Mouse (Mus musculus) lung, postnatal 25 days (tissue): ENCODE data around the gene Grn.
"Not testable (repeated sequence)": the region's sequence is repeated elsewhere in the genome, so short reads cannot be mapped to it uniquely, and the experiment has no call there.

Experiments
- DNase-seq: peaks from one replicate; pipeline ENCODE4 v3.0.0; 2022; ENCODE audit warnings: low spot score

Grn gene

GRCm38 (mm10) chr11:102401898-102402500, 28.1 kb upstream of the Grn start:
- no peak for DNase-seq

GRCm38 (mm10) chr11:102403657-102404056, 26.5 kb upstream of the Grn start:
- no peak for DNase-seq

DNA sequence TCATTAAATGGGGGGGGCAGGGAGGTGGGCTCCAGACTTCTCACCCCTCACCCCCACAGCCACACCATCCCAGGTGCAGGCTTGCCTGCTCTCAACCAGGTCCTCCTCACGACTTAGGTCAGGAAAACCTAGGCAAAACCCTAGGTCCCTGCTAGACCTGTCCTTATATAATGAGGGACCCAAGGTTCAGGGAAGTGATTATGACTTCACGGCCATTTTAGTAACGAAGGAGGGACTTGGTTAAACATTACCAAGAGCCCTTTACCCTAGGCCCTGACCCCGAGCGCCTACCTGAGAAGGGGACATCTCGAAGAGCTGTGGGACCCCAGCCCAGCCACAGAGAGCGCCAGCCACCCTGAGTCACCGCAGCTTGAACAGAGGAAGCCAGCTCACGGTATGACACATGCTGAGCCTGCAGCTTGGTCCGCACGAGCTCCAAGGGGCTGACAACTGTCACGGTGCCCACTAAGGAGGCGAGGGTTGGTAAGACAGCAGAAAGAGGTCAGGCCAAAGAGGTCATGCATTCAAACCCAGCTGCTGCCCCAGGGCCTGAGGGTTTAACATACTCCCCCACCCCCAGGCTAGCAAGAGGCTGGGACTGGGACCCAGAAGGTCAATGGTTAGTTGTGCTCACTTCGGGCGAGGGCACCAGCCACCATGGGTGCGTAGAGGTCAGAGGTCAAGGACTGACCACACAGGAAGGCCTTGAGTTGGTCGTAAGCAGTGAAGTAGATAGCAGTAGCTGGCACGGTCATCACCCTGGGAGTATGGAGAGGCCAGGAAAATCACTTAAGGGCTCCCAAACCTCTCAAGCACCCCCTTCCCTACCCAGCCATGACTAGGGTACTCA, 25.7 kb upstream of the Grn start:
- DNase-seq, result peak; percentile 11

GRCm38 (mm10) chr11:102405544-102406285, 24.4 kb upstream of the Grn start:
- DNase-seq, result no peak

DNA sequence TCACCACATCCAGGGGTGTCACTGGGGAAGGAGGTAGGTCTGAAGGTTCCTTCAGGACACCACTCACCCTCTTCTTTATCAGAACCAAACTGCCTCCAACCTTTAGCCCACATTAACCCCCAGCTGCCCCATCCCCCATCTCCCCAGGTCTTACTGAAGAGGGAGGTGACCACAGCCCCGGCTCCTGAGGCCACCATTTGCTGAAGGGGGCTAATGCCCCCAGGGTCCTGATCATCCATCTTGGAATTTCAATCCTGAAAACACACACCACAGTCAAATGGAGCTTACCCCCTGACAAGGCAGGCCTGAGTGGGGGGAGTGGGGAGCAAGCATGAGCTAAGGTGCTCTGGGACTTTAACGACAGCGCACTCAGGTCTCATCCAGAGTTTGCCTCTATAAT, 23.7 kb upstream of the Grn start:
- no peak for DNase-seq

DNA sequence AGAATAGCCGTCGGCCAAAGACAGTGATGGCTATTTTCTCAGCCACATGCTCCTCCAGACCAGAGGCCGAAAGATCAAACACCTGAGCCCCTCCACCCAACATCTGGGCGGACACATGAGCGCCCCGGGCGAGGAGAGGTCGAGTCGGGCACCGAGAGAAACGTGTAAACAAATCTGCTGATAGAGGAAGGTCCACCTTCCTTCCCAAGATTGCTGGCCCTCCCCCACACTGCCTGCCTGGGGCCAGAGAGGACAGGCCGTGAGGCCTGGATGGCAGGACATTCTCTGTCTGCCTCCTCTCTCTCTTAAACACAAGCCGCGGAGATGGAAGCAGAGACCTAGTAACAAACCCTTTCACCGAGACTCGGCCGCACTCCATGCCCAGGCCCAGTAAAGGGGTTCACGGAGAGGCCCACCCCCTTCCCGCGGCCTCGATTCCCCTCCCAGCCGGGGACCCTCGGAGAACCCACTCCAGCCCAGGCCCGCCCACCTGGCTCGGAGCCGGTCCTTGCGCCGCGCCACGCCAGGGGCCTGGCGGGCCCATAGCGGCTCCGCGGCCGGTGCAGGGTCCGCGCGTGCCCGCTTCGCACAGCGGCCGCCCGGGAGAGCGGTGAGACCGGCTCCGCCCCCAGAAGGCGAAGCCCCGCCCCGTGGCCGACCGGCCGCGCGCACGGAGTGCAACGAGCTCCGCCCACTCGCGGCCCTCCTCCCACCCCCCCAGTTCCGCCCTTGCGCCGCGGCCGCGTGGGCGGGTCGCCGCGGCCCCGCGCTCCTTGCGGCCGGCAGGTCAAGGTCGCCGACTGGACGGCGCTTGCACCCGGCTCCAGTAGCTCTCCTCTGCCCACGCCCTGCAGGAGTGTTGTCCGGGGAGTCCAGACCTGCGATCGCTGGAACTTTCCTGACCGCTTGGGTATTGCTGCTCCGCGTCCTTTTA, 22.9 kb upstream of the Grn start:
- peak; percentile 91 for DNase-seq

- DNase-seq, result no peak
These were observed 22.3 kb upstream of the Grn start, which contains the start of gene Slc25a39 for GRCm38 (mm10) chr11:102407834-102408215. Gene Slc25a39 (minus strand): TSS chr11:102407946.

DNA sequence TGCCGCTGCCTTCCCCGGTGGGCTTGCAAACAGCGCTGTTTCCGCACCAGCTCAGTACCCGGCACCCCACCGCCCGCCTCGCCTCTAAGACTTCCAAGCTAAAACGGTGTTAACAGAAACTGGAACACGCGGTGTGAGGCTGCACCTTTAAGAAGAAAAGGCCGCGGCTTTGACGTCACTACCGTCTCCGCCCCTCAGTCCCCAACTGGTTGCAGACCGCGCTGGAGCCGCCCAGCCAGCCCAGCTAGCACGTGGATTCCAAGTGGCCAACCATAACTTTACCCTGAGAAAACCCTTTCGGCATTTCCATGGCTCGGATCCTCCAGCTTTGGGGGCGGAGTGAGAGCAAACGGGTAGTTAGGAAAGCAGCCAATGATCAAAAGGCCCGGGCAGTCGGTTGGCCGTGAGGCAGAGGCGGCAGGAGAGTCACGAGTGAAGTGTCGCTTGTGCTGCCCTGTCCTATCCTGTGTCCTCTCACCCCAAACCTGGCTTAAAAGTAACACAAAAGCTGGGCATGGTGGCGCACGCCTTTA, 21.7 kb upstream of the Grn start:
- peak; percentile 99 for DNase-seq

GRCm38 (mm10) chr11:102408888-102409794, 21.0 kb upstream of the Grn start:
- DNase-seq, result no peak

- DNase-seq, result no peak
These were observed 20.3 kb upstream of the Grn start for GRCm38 (mm10) chr11:102409795-102410330.

DNA sequence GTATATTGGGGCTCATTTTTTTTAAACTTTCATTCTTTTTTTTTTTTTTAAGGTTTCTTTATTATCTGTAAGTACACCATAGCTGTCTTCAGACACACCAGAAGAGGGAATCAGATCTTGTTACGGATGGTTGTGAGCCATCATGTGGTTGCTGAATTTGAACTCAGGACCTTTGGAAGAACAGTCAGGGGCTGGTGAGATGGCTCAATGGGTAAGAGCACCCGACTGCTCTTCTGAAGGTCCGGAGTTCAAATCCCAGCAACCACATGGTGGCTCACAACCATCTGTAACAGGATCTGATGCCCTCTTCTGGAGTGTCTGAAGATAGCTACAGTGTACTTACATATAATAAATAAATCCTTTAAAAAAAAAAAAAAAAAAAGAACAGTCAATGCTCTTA, 19.8 kb upstream of the Grn start:
- not testable (repeated sequence) for DNase-seq

- no peak for DNase-seq
These were observed 19.1 kb upstream of the Grn start for GRCm38 (mm10) chr11:102411061-102411460.

- DNase-seq, result peak; percentile 93
These were observed 18.4 kb upstream of the Grn start for GRCm38 (mm10) chr11:102411704-102412103.

- DNase-seq, result no peak
These were observed 17.1 kb upstream of the Grn start for GRCm38 (mm10) chr11:102413059-102413458.

DNA sequence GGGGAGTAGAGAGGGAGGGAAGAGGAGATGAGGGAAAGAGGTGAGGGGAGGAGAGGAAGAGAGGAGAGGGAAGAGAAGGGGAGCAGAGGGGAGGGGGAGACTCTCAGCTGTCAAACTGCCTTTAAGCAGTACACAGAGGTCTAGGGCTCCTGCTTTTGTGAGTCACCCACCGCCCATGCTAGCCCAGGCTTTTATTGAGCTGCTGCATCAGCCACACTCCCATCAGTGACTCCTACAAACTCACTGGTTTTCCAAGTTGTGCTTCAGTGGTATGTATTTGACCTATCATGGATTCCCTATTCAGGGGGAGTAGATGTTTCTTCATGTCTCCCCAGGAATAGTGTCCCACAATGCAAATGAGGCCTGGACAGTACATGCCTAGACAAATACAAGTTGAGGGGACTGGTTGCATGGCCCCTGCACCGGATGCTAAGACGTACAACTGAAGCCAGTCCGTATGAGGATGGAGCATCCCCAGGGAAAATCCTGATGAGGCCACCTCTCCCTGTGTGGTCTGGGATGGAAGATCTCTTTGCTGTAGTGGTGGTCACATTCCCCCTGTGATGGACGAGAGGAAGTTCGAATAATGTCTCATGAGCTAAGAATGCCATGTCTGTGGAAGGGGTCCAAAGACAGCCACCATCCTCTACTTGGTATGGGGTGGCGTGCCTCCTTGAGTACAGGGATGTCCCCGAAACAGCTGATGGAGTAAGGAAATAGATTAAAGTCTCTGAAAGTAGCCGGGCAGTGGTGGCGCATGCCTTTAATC, 14.9 kb upstream of the Grn start:
- no peak for DNase-seq

- no peak for DNase-seq
These were observed 13.0 kb upstream of the Grn start for GRCm38 (mm10) chr11:102417160-102417559.

DNA sequence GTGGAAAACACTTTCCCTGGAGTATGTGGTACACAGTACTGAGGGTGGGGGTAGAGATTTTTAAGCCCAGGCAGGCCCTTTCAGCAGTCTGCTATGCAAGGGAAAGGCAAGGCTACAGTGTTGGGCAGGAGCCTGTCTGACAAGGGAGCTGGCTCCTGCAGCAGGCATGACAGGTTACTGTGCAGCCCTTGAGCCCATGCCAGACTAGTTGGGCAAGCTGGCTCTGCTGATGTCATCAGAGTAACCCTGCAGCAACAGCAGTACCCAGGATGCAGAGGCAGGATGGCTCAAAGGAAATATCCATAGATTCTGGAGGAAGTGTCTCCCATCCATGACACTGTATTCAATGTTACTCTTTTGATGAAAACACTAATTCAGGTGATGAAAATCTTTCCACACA, 11.2 kb upstream of the Grn start:
- no peak for DNase-seq

- DNase-seq, result no peak
These were observed 8.6 kb upstream of the Grn start for GRCm38 (mm10) chr11:102421559-102421958.

- DNase-seq, result no peak
These were observed 5.4 kb upstream of the Grn start for GRCm38 (mm10) chr11:102424666-102425065.
